Mouse (Mus musculus): Measurements from ENCODE around the gene Scaf1. TPM values are rescaled to one million over a fixed set of nuclear protein-coding genes. Genes with fewer than 3 reads are reported as not detected.

Gene Scaf1
- polyA plus RNA-seq, 1 experiment: not detected

GRCm38 (mm10) chr7:45048001-45048890, 32.1 kb upstream of the Scaf1 start:
- TF ChIP-seq CTCF (IDR thresholded peaks at IDR 0.05; ENCODE audit: insufficient read depth, low read depth, low read length) (no peak), POLR2A (IDR thresholded peaks at IDR 0.05; ENCODE audit: insufficient read depth, low read depth, low read length) (no peak)
- Histone ChIP-seq H3K27ac (ENCODE audit: insufficient read depth, low read depth, low read length) (no peak overlapping the region), H3K4me3 (ENCODE audit: insufficient read depth, low read depth, low read length) (no peak overlapping the region), H3K4me1 (ENCODE audit: control insufficient read depth, insufficient read depth, low read length) (peaks cover 31% of the 10 kb centered on the region)
- 82% methylated on average over 38 of the region's 38 CpGs for WGBS

GRCm38 (mm10) chr7:45047491-45047890, 31.3 kb upstream of the Scaf1 start:
- no peak overlapping the region for H3K27ac ChIP-seq (ENCODE audit: insufficient read depth, low read depth, low read length)
- WGBS: 94% methylated on average over 14 of the region's 14 CpGs
- peaks cover 34% of the 10 kb centered on the region for H3K4me1 ChIP-seq (ENCODE audit: control insufficient read depth, insufficient read depth, low read length)
- TF ChIP-seq CTCF (IDR thresholded peaks at IDR 0.05; ENCODE audit: insufficient read depth, low read depth, low read length): no peak
- no peak overlapping the region for H3K4me3 ChIP-seq (ENCODE audit: insufficient read depth, low read depth, low read length)

GRCm38 (mm10) chr7:45046853-45047350, 30.7 kb upstream of the Scaf1 start:
- 95% methylated on average over 26 of the region's 26 CpGs for WGBS

GRCm38 (mm10) chr7:45045741-45046140, 29.6 kb upstream of the Scaf1 start:
- no peak for TF ChIP-seq CTCF (IDR thresholded peaks at IDR 0.05; ENCODE audit: insufficient read depth, low read depth, low read length)
- TF ChIP-seq POLR2A (IDR thresholded peaks at IDR 0.05; ENCODE audit: insufficient read depth, low read depth, low read length): no peak
- Histone ChIP-seq H3K27ac (ENCODE audit: insufficient read depth, low read depth, low read length) (no peak overlapping the region), H3K4me1 (ENCODE audit: control insufficient read depth, insufficient read depth, low read length) (peaks cover 23% of the 10 kb centered on the region), H3K4me3 (ENCODE audit: insufficient read depth, low read depth, low read length) (no peak overlapping the region)
- 91% methylated on average over 22 of the region's 22 CpGs for WGBS

More at GRCm38 (mm10) chr7:45046853-45047350, 30.7 kb upstream of the Scaf1 start:
- no peak overlapping the region for H3K4me3 ChIP-seq (ENCODE audit: insufficient read depth, low read depth, low read length)
- no peak for TF ChIP-seq POLR2A (IDR thresholded peaks at IDR 0.05; ENCODE audit: insufficient read depth, low read depth, low read length)
- no peak for TF ChIP-seq CTCF (IDR thresholded peaks at IDR 0.05; ENCODE audit: insufficient read depth, low read depth, low read length)
- H3K4me1 ChIP-seq (ENCODE audit: control insufficient read depth, insufficient read depth, low read length): peaks cover 32% of the 10 kb centered on the region
- no peak overlapping the region for H3K27ac ChIP-seq (ENCODE audit: insufficient read depth, low read depth, low read length)

GRCm38 (mm10) chr7:45043307-45043706, 27.1 kb upstream of the Scaf1 start:
- Histone ChIP-seq H3K4me1 (ENCODE audit: control insufficient read depth, insufficient read depth, low read length) (peaks cover 12% of the 10 kb centered on the region; the same call in 1 of the 2 replicates), H3K4me3 (ENCODE audit: insufficient read depth, low read depth, low read length) (no peak overlapping the region), H3K27ac (ENCODE audit: insufficient read depth, low read depth, low read length) (no peak overlapping the region)
- WGBS: 93% methylated on average over 14 of the region's 14 CpGs
- no peak for TF ChIP-seq POLR2A (IDR thresholded peaks at IDR 0.05; ENCODE audit: insufficient read depth, low read depth, low read length)
- TF ChIP-seq CTCF (IDR thresholded peaks at IDR 0.05; ENCODE audit: insufficient read depth, low read depth, low read length): no peak

- Histone ChIP-seq H3K4me3 (ENCODE audit: insufficient read depth, low read depth, low read length) (no peak overlapping the region), H3K4me1 (ENCODE audit: control insufficient read depth, insufficient read depth, low read length) (peaks cover 7% of the 10 kb centered on the region; the same call in 1 of the 2 replicates), H3K27ac (ENCODE audit: insufficient read depth, low read depth, low read length) (no peak overlapping the region)
- WGBS: 92% methylated on average over 9 of the region's 9 CpGs
- no peak for TF ChIP-seq CTCF (IDR thresholded peaks at IDR 0.05; ENCODE audit: insufficient read depth, low read depth, low read length)
- TF ChIP-seq POLR2A (IDR thresholded peaks at IDR 0.05; ENCODE audit: insufficient read depth, low read depth, low read length): no peak
These were observed 24.7 kb upstream of the Scaf1 start for GRCm38 (mm10) chr7:45040851-45041250.

- TF ChIP-seq CTCF (IDR thresholded peaks at IDR 0.05; ENCODE audit: insufficient read depth, low read depth, low read length) (no peak), POLR2A (IDR thresholded peaks at IDR 0.05; ENCODE audit: insufficient read depth, low read depth, low read length) (no peak)
- peaks cover 6% of the 10 kb centered on the region; the same call in 1 of the 2 replicates for H3K4me1 ChIP-seq (ENCODE audit: control insufficient read depth, insufficient read depth, low read length)
- no peak overlapping the region for H3K4me3 ChIP-seq (ENCODE audit: insufficient read depth, low read depth, low read length)
- no peak overlapping the region for H3K27ac ChIP-seq (ENCODE audit: insufficient read depth, low read depth, low read length)
- 95% methylated on average over 9 of the region's 9 CpGs for whole genome bisulfite sequencing
These were observed 22.2 kb upstream of the Scaf1 start for GRCm38 (mm10) chr7:45038411-45038810.

- TF ChIP-seq POLR2A (IDR thresholded peaks at IDR 0.05; ENCODE audit: insufficient read depth, low read depth, low read length) (no peak), CTCF (IDR thresholded peaks at IDR 0.05; ENCODE audit: insufficient read depth, low read depth, low read length) (peak; percentile 58; the same call in 1 of the 2 replicates)
- Histone ChIP-seq H3K4me1 (ENCODE audit: control insufficient read depth, insufficient read depth, low read length) (peaks cover 2% of the 10 kb centered on the region; the same call in 1 of the 2 replicates), H3K4me3 (ENCODE audit: insufficient read depth, low read depth, low read length) (no peak overlapping the region), H3K27ac (ENCODE audit: insufficient read depth, low read depth, low read length) (no peak overlapping the region)
- 46% methylated on average over 7 of the region's 7 CpGs for WGBS
These were observed 21.7 kb upstream of the Scaf1 start for GRCm38 (mm10) chr7:45037720-45038361.

GRCm38 (mm10) chr7:45036702-45037101, 20.5 kb upstream of the Scaf1 start:
- Histone ChIP-seq H3K4me3 (ENCODE audit: insufficient read depth, low read depth, low read length) (no peak overlapping the region), H3K27ac (ENCODE audit: insufficient read depth, low read depth, low read length) (no peak overlapping the region), H3K4me1 (ENCODE audit: control insufficient read depth, insufficient read depth, low read length) (peaks cover 2% of the 10 kb centered on the region; the same call in 1 of the 2 replicates)
- 93% methylated on average over 11 of the region's 11 CpGs for WGBS
- TF ChIP-seq POLR2A (IDR thresholded peaks at IDR 0.05; ENCODE audit: insufficient read depth, low read depth, low read length) (no peak), CTCF (IDR thresholded peaks at IDR 0.05; ENCODE audit: insufficient read depth, low read depth, low read length) (no peak)
